Mouse (Mus musculus) testis, adult 2 months (tissue): Measurements from ENCODE around the gene Comt. TPM values are rescaled to one million over a fixed set of nuclear protein-coding genes. Genes with fewer than 3 reads are reported as not detected.
A peak's percentile ranks its signal among the peaks of the same experiment; 100 is the strongest.

Experiments used
- H3K27ac ChIP-seq: fragments of 200-500 bp; 2 replicates; pipeline ENCODE4 v1.5.1; 2012; ENCODE audit warnings: low read depth, low read length; ENCODE audit not compliant: control insufficient read depth, insufficient read depth
- H3K27me3 ChIP-seq: fragments of 200-500 bp; 2 replicates; pipeline ENCODE4 v1.6.1; 2012; ENCODE audit warnings: mild to moderate bottlenecking, low read length, moderate library complexity; ENCODE audit not compliant: control insufficient read depth, insufficient read depth
- H3K36me3 ChIP-seq: fragments of 200-500 bp; 2 replicates; pipeline ENCODE4 v1.6.1; 2012; ENCODE audit warnings: mild to moderate bottlenecking, low read length; ENCODE audit not compliant: control insufficient read depth, insufficient read depth
- H3K4me1 ChIP-seq: fragments of 200-500 bp; 2 replicates; pipeline ENCODE4 v1.6.1; 2012; ENCODE audit warnings: low read length; ENCODE audit not compliant: control insufficient read depth, insufficient read depth
- H3K4me3 ChIP-seq: fragments of 200-500 bp; 2 replicates; pipeline ENCODE4 v1.5.1; 2012; ENCODE audit warnings: low read depth, mild to moderate bottlenecking, low read length, moderate library complexity, mixed read lengths; ENCODE audit not compliant: control insufficient read depth
- CTCF ChIP-seq: fragments of 200-500 bp; IDR thresholded peaks from 2 replicates; pipeline ENCODE4 v1.5.1; 2012; ENCODE audit warnings: low read depth, mild to moderate bottlenecking, inconsistent platforms, low read length, moderate library complexity; ENCODE audit not compliant: control insufficient read depth, insufficient read depth, insufficient replicate concordance
- POLR2A ChIP-seq: fragments of 200-500 bp; IDR thresholded peaks from 2 replicates; pipeline ENCODE4 v1.6.1; 2012; ENCODE audit warnings: low read depth, mild to moderate bottlenecking, inconsistent platforms, low read length, moderate library complexity; ENCODE audit not compliant: control insufficient read depth
- polyA plus RNA-seq: library from polyadenylated mRNA; depleted of rRNA; stranded (reverse); fragments of >200 nt; gene quantifications from 2 replicates; pipeline ENCODE4 v1.2.3, GENCODE M21; 2012; rRNA removed

Gene Comt
- 12.2 and 20.1 TPM in 2 replicates for polyA plus RNA-seq

GRCm38 (mm10) chr16:18426802-18427280, at the start of gene Comt:
TSS of gene Comt (minus strand) at chr16:18426852.
- TF ChIP-seq POLR2A (no peak), CTCF (no peak)
- no peaks in the 10 kb centered on the region for H3K27me3 ChIP-seq
- peaks cover 13% of the 10 kb centered on the region for H3K4me1 ChIP-seq
- H3K36me3 ChIP-seq = no peaks in the 10 kb centered on the region
- peak within 1 kb of the TSS; percentile 92 for H3K4me3 ChIP-seq
- peak within 1 kb of the TSS; percentile 79 for H3K27ac ChIP-seq

GRCm38 (mm10) chr16:18474021-18474420, 47.4 kb upstream of the Comt start:
- no peak overlapping the region for H3K4me3 ChIP-seq
- H3K27me3 ChIP-seq = no peaks in the 10 kb centered on the region
- no peaks in the 10 kb centered on the region for H3K4me1 ChIP-seq
- TF ChIP-seq POLR2A (no peak), CTCF (no peak)
- H3K27ac ChIP-seq = no peak overlapping the region
- H3K36me3 ChIP-seq = no peaks in the 10 kb centered on the region

DNA sequence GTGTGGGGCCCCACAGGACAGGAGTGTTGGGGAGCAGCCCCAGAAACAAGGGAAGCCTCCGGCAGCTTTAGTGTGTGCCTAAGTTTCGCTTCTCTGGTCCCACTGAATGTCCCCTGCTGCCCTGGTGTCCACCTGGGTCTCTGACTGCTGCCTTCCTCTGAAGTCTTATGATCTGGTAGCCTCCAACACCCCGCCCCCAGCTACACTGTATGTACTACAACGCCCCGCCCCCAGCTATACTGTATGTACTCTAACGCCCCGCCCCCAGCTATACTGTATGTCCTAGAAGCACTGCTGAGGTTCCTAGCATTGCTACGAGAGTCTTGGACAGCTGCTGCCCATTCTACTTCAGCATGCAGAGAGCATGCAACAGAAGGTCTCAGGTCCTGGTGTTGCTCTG, 46.3 kb upstream of the Comt start:
- H3K27ac ChIP-seq = no peak overlapping the region
- H3K36me3 ChIP-seq = no peaks in the 10 kb centered on the region
- H3K27me3 ChIP-seq = no peaks in the 10 kb centered on the region
- H3K4me1 ChIP-seq = no peaks in the 10 kb centered on the region
- TF ChIP-seq CTCF = no peak
- no peak for TF ChIP-seq POLR2A
- no peak overlapping the region for H3K4me3 ChIP-seq

DNA sequence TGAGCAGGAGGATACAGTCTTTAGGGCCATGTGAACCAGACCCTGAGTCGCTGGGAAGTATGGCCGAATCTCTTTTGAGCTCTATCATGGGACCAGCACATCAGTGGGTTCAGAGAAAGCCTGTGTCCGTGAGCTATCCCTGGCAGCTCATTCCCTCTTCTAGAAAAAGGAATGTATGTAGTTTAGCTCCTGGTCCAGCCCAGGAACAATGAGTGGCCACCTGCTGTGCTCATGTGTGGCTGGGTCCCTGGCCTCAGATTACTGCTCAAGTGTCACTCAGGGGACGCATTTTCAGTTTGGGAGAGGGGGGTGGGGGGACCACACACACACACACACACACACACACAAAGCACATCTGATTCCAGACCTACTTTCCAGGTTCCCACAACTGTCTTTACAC, 45.8 kb upstream of the Comt start:
- no peak overlapping the region for H3K4me3 ChIP-seq
- no peak for TF ChIP-seq CTCF
- no peak for TF ChIP-seq POLR2A
- no peaks in the 10 kb centered on the region for H3K27me3 ChIP-seq
- no peaks in the 10 kb centered on the region for H3K36me3 ChIP-seq
- H3K4me1 ChIP-seq = no peaks in the 10 kb centered on the region
- no peak overlapping the region for H3K27ac ChIP-seq

DNA sequence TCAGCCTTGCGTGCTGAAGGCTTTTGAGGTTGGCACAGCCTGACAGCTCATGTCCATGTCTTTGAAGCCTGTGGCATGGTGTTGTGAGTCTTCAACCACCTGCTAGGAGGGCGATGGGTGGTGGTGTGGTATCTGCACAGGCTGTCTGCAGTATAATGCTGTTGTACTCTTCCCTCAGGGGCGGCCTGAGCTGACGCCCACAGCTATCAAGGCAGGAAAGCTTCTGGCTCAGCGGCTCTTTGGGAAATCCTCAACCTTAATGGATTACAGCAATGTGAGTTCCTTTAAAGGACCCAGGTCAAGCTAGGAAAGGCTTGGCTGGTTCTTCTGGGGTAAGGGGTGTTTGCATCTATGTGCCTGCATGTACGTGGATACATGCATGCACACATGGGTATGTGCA, 45.3 kb upstream of the Comt start:
- TF ChIP-seq CTCF = no peak
- no peak overlapping the region for H3K27ac ChIP-seq
- no peaks in the 10 kb centered on the region for H3K4me1 ChIP-seq
- H3K4me3 ChIP-seq = no peak overlapping the region
- no peaks in the 10 kb centered on the region for H3K27me3 ChIP-seq
- no peaks in the 10 kb centered on the region for H3K36me3 ChIP-seq

GRCm38 (mm10) chr16:18471381-18471955, 44.8 kb upstream of the Comt start:
- TF ChIP-seq POLR2A = no peak
- no peak for TF ChIP-seq CTCF
- no peaks in the 10 kb centered on the region for H3K36me3 ChIP-seq
- no peak overlapping the region for H3K4me3 ChIP-seq
- no peaks in the 10 kb centered on the region for H3K27me3 ChIP-seq
- H3K4me1 ChIP-seq = no peaks in the 10 kb centered on the region
- H3K27ac ChIP-seq = no peak overlapping the region

- TF ChIP-seq POLR2A (no peak), CTCF (no peak)
- no peaks in the 10 kb centered on the region for H3K27me3 ChIP-seq
- no peak overlapping the region for H3K4me3 ChIP-seq
- H3K27ac ChIP-seq = no peak overlapping the region
- no peaks in the 10 kb centered on the region for H3K4me1 ChIP-seq
- no peaks in the 10 kb centered on the region for H3K36me3 ChIP-seq
Observed at GRCm38 (mm10) chr16:18470829-18471228, 44.2 kb upstream of the Comt start.
